Mouse (Mus musculus) megakaryocyte, adult 5-6 weeks (primary cell): ENCODE data around the gene 0610040J01Rik. TPM values are rescaled to one million over a fixed set of nuclear protein-coding genes. Genes with fewer than 3 reads are reported as not detected.

Source experiments
- ATAC-seq: 2 replicates; pipeline ENCODE4 v1.8.0; 2016; ENCODE audit warnings: mild to moderate bottlenecking, inconsistent platforms; ENCODE audit not compliant: poor library complexity, severe bottlenecking
- total RNA-seq, 2 experiments: library from RNA; stranded (forward) in 1 of 2; stranded (reverse) in 1 of 2; fragments of 153-499, 151-499 nt in 1 of 2; fragments of 221-1000, 200-1000 nt in 1 of 2; gene quantifications; 2 replicates each; pipeline versions ENCODE4 v1.2.3 to v1.2.4; 2015 to 2017

The 0610040J01Rik gene
- total RNA-seq (2015) (6.4 and 7.5 TPM in 2 replicates), total RNA-seq (2017) (4.1 and 4.9 TPM in 2 replicates)

DNA sequence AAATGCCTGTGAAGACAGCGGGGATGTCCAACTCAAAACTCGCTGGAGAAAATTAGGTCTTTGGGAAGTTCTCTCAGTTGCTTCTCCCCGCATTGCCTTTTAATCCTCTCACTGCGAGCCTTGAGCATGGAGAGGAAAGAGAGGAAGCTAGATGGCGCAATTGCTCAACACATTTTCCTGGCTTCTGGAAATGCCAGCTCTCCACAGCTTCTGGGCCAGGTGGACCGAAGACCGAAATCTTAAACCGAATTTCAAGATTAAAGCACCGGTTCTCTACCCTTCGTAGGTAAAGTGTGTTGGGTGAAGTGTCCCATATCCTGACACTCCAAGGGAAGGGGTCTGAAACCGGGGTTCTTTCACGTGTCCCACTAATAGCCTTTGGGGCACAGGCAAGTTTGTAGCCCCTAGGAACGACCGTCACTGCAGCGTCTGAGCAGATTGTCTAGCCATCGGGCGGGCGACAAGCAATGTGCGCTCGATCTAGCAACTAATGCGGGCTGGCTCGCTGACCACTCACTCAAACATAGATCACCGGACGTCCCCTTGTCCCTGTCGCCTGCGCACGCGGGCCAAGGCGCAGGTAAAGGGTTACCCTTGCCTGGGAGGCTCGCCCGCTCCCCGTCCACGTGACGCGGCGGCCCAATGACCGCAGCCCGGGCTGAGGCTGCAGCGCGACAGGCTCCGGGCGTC, at the start of gene 0610040J01Rik:
Gene 0610040J01Rik, plus strand, starts transcription at position 545 of the 690 bp plus-strand sequence.
- peak; percentile 92 for ATAC-seq

DNA sequence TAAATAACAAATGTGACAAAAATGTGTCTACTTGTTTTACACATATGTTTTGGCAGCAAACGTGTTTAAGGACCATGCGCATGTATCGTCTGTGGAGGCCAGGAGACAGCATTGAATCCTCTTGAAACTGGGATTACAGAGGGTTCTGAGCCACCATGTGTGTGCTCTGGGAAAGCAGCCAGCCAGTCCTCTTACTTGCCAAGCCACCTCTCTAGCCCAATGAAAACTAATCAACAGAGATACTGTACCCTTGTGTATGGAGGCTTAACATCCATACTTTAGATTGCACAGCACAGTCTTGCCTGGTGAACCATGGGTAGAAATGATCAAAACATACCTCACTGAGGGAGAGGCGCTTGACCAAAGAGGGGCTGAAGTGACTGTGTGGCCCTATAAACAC, 46.3 kb upstream of the 0610040J01Rik start:
- ATAC-seq, result no peak

DNA sequence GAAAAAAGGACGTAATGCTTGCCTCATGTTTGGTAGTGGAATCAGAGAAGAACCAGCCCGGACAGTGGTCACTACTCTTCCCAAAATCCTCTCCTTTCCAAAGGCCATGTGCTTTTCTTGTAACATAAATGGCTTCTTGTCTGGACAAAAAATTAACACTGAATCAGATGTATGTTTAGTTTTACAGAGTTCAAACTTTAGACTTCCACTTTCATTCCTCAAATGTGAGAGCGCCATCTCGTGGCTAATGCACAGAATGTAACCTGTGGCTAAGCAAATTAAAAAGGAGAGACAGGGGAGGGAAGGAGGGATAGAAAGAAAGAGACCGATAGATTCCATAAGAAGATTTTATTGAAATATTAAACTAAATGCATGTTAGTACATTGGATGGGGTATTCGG, 45.4 kb upstream of the 0610040J01Rik start:
- ATAC-seq, result peak; percentile 74

DNA sequence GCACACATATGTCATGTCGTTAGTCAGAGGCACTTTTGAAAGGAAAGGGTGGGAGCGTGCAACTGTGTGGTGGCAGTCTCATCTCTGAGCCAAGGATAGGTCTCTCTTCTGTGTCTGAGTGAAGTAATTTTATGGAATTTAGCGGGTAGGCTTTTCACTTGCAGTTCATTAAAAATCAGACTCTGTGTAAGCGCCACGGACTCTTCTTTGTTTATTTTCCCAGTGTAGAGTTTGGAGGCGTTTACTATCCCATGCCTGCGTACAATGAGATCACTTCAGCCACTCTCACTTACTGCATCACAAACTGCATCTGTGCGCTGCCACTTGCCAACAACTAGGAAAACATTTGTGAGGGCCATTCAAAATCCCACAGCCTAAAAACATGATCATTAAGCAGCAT, 44.7 kb upstream of the 0610040J01Rik start:
- no peak for ATAC-seq

DNA sequence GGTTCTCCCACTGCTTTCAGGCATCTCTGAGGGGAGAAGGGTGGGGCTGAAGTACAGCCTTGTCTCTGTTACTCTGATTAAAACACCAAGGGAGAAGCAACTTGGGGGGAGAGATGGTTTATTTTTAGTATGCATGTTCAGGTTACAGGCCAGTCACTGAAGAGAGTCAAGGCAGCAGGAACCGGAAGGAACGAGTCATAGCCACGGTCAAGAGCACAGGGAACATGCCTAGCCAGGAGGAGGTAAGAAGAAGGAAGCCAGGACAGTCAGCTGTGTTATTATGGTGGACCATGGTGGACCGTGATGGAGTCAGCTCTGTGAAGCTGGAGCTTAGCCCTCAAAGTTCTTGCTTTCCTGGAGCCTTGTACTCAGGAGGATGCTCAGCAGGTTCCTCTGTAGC, 43.9 kb upstream of the 0610040J01Rik start:
- no peak for ATAC-seq

DNA sequence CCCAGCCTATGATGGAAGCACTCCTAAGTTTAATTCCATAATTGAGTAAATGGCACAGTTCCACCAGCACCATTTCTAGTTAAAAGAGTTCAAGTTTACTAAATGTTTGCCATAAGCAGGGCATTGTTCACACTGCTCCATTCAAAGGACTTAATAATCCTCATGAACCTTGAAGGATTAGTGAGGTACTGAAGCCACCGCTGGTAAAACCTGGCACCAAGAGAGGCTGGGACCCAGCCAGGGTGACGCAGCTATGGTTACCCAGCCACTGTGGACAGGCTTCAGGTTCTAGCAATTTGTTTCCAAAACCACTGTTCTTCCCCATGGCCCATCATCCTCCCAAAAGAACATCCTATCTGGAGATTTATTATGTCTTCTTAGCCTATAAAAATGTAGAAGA, 39.2 kb upstream of the 0610040J01Rik start:
- no peak for ATAC-seq

DNA sequence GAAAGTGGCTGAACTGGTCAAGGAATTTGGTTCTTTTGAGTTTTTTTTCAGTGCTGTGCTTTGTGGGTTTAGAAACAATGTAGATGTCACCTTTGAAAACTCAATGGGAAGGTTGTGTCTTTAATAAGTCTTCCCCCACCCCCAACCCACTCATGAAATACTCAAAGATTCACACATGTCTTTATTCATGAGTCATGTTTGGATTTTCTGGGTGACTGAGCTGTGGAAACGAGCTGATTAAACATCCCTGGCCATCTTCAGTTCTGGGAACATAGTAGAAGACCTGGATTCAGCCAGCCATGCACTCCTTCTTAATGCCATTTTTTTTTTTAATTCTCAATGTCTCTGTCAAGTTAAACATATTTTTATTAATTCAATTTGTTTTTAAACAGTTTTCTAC, 38.6 kb upstream of the 0610040J01Rik start:
- ATAC-seq, result no peak

DNA sequence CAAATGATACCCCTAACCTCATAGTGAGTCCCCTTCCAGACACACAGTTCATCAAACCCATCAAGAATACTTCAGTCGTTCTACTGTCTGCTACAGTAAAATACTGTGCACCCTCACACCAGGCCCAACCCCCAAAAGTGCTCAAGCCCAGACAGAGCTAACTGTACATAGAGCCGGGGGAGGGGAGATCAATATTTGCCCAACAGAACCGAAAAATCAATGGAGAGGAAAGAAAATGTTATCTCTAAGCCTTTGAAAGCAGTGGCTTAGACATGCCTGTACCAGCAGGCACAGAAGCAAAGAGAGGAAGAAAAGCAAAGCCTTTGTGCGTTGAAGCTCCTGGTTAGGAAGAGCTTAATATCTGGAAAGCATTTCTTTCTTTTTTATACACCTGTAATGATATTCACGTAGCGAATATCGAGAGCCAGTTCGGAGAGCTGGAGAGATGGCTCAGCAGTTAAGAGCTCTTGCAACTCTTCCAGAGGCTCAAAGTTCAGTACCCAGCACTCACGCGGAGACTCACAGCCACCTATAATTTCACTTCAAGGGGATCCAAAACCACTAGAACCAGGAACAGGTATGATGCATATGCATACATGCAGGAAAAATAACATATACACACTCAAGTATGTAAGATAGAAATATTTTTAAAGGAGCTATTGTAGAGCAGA, 23.9 kb upstream of the 0610040J01Rik start:
- ATAC-seq, result no peak

DNA sequence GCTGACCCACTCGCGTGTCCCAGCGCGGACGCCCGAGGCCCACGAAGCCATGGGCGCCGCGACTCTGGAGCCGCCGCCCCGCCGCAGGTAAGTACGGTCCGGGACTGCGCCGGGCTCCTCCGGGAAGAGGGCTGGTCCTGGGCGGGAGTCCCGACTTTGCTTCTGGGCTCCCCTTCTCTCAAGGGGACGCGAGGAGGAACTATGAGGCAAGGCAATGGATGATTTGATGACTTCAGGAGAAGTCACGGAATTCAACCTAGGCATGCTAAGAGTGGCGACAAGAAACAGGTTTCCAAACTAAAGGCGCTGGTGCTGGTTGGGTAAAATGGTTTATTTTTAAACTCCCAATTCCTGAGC, 324 bp downstream of the 0610040J01Rik start:
- ATAC-seq, result no peak

DNA sequence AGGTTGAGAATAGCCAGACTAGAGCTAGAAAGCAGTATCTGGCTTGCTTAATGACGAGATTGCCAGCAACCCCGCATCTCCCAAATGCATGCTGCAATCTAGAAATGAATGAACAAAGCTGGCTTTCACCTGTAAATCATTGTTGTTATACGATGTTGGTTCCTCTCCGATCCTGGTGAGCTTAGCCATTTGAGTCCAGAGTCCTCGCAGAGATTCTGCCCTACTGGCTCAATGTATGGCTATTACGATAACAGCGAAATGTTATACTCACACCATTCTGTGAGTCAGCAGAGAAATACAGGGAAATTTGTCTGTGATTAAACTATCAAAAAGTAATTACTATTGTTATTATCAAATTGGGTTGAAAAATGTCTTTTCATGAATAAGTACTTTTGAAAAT, 4.5 kb downstream of the 0610040J01Rik start:
- no peak for ATAC-seq

DNA sequence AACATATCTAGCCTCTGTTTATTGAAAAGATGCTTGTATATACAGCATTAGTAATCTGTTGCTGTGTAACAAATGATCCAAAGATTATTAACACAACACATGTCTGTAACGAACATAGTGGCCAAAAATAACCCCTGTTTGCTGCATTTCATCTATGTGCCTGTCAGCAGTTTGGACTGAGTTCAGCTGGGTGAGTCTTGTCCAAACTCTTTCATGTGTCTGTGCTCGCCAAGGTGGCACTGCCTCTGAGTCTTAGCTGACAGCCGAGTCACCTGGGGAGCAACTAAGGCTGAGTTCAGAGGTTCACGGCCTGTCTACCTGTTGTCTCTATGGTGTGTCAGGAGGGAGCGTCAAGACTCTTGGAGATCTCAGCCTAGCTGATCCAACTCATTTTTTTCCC, 5.1 kb downstream of the 0610040J01Rik start:
- no peak for ATAC-seq

DNA sequence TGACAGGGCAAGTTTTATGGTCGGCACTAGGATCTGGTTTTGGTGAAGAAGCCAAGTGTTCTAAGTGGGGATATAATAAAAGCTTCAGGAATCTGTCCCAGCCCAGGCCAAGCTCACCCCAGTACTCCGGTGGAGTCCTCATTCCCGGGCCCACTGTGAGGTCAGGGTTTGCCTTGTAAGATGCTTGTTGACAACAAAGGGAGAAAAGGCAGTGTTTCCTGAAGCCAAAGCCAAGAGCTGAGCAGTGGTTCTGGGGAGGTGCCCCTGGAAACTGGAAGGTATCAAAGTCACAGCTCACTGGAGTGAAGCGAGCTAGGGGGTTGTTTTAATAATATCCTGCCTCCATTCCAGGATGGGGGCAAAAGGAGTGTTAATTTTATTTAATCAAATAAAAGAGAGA, 6.8 kb downstream of the 0610040J01Rik start:
- no peak for ATAC-seq

DNA sequence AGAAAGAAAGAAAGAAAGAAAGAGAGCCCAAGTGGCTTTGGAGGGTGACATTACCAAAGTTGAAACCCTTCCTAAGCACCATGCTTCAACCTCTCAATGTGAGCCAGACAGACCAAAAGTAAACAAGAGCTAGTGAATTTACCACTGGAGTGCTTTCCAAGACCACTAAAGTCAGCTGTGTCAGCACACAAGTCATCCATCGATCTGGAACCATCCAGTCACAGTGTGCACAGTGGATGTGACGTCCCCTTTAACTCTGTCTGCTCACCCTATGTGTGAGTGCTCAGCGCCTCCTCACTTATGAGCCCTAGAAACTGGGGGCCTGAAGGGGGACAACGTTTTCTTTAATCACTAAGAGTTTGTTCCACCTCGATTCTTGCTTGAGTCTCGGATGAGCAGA, 7.4 kb downstream of the 0610040J01Rik start:
- no peak for ATAC-seq

DNA sequence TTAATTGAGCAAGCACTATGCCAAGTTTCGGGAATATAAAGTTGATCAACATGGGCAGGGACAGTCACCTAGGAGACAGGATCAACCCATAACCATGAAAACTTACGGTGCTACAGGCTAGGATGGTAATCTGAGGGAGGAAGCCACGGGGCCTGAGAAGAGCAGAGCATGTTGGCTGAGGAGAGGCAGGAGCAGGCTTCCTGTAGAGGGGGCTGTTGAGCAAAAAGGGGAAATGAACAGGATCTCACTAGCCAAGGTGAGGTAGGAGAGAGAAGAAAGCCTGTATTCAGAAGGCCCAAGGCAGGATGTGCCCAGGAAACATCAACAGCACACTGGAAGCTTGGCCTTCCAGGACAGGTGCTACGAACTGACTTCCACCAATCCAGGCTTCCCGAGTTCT, 9.0 kb downstream of the 0610040J01Rik start:
- ATAC-seq, result peak; percentile 54; the same call in 1 of the 2 replicates

DNA sequence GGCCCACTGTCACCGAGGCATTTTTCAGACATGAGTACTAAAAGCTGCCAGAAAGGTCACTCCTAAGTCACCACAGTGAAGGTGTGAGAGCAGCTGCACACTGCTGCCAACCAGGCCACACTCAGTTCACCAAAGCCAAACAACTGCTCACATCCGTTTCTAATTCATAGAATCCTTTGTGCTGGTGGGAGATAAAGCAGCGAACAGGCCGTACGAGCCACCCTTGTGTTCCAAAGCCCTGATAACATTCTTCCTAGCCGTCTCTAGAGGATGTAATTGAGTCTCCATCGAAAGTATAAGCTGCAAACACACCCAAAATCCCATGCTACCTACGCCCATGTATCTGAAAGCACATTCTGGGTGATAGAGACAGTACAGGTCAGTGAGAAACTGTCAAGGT, 9.7 kb downstream of the 0610040J01Rik start:
- no peak for ATAC-seq

DNA sequence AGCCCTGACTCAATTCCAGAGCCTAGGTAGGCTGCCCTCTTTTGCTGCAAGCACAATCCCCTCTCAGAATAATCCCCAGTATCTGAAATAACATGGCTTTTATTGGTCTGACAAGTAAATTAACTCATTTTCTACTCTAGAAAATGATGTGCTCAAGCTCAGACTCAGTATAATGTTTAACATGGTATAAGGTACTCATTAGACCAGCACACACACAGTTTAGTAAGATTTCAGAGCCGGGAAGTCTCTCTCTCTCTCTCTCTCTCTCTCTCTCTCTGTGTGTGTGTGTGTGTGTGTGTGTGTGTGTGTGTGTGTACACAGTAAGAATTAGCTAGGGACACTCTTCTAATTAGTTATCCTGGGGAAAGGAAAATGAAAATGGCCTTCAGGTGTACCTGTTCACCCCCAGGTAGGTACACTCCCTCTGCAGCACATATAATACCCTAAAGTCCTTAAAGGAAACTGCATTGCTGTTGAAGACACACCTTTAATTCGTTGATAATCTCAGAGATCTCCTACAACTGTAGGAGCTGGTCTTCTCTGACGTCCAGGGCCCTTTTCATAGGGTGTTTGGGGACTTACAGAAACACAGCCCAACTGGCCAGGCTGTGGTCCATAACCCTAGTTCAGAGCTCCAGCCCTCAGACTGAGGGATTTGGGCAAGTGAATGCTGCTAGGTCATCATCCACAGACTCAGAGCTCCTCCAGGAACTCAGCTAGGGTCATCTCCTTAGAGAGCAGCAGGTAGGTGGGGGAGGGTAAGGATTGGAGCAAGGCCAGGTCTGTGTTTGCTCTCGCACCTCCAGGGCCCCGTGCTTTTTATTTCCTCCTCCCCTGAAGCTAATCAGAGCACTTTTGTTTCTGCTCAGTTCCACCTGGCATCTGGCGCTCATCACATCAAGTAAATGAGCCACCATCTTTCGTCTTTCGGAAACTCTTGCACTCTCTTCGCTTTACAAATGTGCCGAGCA, 11.5 kb downstream of the 0610040J01Rik start:
- no peak for ATAC-seq

DNA sequence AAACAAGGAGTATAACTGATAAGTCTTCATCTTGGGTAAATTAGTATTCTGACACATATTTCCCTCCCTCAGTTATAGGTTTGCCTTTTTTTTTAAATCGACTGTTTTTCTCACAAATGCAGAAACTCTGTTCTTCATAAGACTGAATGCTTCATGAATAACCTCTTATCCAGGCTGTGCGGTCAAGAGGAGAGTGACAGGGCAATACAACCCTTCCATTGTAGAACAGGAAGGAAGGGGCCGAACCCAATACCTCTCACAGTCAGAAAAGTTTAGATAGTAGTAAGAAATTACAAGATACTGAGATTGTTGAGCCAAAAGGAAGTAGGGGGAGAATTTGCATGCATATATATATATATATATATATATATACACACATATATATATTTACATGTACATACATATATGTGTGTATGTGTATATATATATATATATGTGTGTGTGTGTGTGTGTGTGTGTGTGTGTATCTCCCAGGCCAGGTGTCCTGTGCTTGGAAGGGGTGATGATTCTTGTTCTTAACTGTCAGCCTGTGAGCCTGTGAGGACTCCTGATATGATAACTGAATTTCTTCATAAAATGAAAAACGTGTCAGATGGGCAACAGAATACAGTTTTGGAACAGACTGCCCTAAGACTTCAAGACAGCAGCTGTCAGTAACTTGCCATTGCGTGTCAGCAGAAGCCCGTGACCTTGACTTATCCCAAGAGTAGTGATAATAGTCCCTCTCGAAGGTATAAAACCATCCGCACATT, 12.6 kb downstream of the 0610040J01Rik start:
- no peak for ATAC-seq

DNA sequence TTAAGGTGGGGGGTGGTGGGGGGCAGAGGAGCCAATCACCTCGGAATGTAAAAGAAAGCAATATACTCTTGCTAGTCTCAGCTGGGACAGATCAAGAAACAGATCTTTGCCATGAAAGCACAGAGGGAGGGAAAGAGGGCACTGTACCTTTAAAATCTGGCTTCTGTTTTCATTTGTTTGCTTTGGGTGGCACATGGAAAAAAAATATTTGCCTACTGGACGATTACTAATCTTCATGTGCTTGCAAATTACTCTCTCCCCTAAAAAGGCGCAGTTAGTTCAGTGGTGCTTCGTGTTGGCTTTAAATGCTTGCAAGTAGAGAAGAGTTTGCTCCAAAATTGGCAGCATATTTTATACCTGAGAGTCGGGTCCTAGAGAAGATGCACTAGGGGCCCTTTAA, 13.7 kb downstream of the 0610040J01Rik start:
- ATAC-seq, result no peak

DNA sequence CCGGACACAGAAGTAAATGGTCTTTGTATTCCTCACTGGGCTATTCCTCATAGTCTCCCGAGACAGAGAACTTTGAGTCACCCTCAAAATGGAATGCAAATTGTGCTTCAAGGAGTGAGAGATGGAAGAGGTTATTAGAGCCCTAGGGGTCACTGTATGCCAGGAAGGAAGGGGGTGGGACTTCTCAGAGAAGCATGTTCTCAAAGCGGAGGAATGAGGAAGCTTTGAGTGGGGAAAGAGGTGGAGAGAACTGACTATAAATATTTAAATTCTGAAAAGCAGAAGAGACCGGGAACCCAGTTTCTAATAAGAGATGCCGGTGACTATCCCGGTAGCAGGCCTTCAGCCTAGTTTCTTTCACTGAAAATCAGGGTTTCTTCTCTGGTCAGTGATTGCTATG, 14.8 kb downstream of the 0610040J01Rik start:
- peak; percentile 77 for ATAC-seq

DNA sequence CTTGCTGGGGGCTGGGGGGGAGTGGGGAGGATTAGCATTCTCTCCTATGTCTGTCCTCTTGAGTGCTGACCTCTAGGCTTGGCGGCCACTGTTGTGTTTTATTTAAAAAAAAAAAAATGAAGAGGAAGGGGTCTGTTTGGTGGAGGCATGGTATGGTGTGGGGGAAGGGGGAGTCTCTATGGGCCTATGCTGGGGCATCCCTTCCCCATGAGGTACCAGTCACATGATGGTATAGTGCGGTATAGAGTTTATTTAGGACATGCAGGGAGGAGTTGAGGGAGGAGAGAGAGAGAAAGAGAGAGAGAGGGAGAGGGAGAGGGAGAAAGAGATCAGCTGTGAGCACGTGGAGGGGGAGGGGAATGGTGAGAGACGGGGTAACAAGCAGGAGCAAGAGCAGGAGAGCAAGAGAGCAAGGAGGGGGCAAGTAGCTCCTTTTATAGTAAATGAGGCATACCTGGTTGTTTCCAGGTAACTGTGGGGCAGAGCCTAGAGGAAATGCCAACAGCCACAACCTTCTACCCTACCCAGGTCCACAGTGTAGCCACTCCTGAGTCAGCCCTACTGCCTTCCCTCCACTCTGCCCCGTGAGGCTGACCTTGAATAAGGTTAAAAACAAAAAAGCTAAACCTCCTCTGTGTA, 15.4 kb downstream of the 0610040J01Rik start:
- no peak for ATAC-seq
